Mouse (Mus musculus) heart, embryonic 14.5 days (tissue): ENCODE data around the gene Kctd21. TPM values are rescaled to one million over a fixed set of nuclear protein-coding genes. Genes with fewer than 3 reads are reported as not detected.

Source experiments
- ATAC-seq: fragments of 200-750 bp; cut with Nextera tagmentation; 2 replicates; pipeline ENCODE4 v1.8.0; 2017; ENCODE audit warnings: low read depth, moderate TSS enrichment; ENCODE audit not compliant: insufficient number of reproducible peaks, insufficient read depth, low FRiP score
- H3K27ac ChIP-seq, 2 experiments: fragments of 200-500 bp in 1 of 2; fragments of 300-500 bp in 1 of 2; sonication (generic) in 1 of 2; replicated peaks in 1 of 2; 2 replicates each; pipeline ENCODE4 v1.5.1; 2012 to 2014; ENCODE audit warnings: low read depth in 2 of 2, low read length in 2 of 2, control low read depth in 1 of 2, mild to moderate bottlenecking in 1 of 2, mixed read lengths in 1 of 2; ENCODE audit not compliant: control insufficient read depth in 1 of 2, insufficient read depth in 1 of 2
- H3K27me3 ChIP-seq: fragments of 300-500 bp; sonication (generic); 2 replicates; pipeline ENCODE4 v1.6.1; 2014; ENCODE audit warnings: mild to moderate bottlenecking, low read length, control low read depth; ENCODE audit not compliant: control insufficient read depth, insufficient read depth
- H3K36me3 ChIP-seq: fragments of 300-500 bp; sonication (generic); 2 replicates; pipeline ENCODE4 v1.6.1; 2014; ENCODE audit warnings: mild to moderate bottlenecking, control low read depth, low read length, mixed read lengths; ENCODE audit not compliant: control insufficient read depth, insufficient read depth
- H3K4me1 ChIP-seq, 2 experiments: fragments of 200-500 bp in 1 of 2; fragments of 300-500 bp in 1 of 2; sonication (generic) in 1 of 2; 2 replicates each; pipeline ENCODE4 v1.6.1; 2012 to 2014; ENCODE audit warnings: low read length in 2 of 2, control low read depth in 1 of 2, mixed read lengths in 1 of 2; ENCODE audit not compliant: control insufficient read depth in 2 of 2, insufficient read depth in 2 of 2
- H3K4me2 ChIP-seq: fragments of 300-500 bp; sonication (generic); 2 replicates; pipeline ENCODE4 v1.6.1; 2014; ENCODE audit warnings: mild to moderate bottlenecking, low read length
- H3K4me3 ChIP-seq, 2 experiments: fragments of 200-500 bp in 1 of 2; fragments of 300-500 bp in 1 of 2; sonication (generic) in 1 of 2; 2 replicates each; pipeline ENCODE4 v1.5.1; 2012 to 2014; ENCODE audit warnings: low read length in 2 of 2, mild to moderate bottlenecking in 2 of 2, control low read depth in 1 of 2, low read depth in 1 of 2, moderate library complexity in 1 of 2; ENCODE audit not compliant: control insufficient read depth in 1 of 2, insufficient read depth in 1 of 2
- H3K9ac ChIP-seq: fragments of 300-500 bp; sonication (generic); 2 replicates; pipeline ENCODE4 v1.6.1; 2014; ENCODE audit warnings: mild to moderate bottlenecking, low read length
- H3K9me3 ChIP-seq: fragments of 300-500 bp; sonication (generic); 2 replicates; pipeline ENCODE4 v1.6.1; 2016; ENCODE audit warnings: low read length, control low read depth; ENCODE audit not compliant: control insufficient read depth
- WGBS: fragments of 180-500 bp; shearing (Covaris S2); extraction: QIAGEN DNeasy Blood & Tissue Kit; methylation state at CpG from one replicate; pipeline ENCODE4 v1.1.7; 2014; 5-methylcytosine and 5-hydroxymethylcytosine counted together
- polyA plus RNA-seq: library from polyadenylated mRNA; unstranded; fragments of >200 nt; fragmentation: Nextera tagmentation; extraction: Ambion mirVana; gene quantifications from 2 replicates; pipeline ENCODE4 v1.2.1, GENCODE M21; 2014

Kctd21 gene
- polyA plus RNA-seq, 1 experiment from 2014 or later, result 5.2 TPM

- Histone ChIP-seq H3K36me3 (peaks cover 79% of the 10 kb centered on the region), H3K9ac (no peak overlapping the region), H3K27me3 (no peaks in the 10 kb centered on the region), H3K27ac (no peak overlapping the region), H3K4me1 (0 out of 4 replicates have a peak, but pooled peaks cover 0 to 4% of the 10 kb centered on the region in 2 experiments), H3K4me3 (no peak overlapping the region), H3K9me3 (no peaks in the 10 kb centered on the region), H3K4me2 (no peak overlapping the region)
- 83% methylated on average over 4 of the region's 4 CpGs for WGBS
- no peak for ATAC-seq
These were observed 29.9 kb upstream of the Kctd21 start for GRCm38 (mm10) chr7:97302261-97302660.

GRCm38 (mm10) chr7:97302876-97303275 is 29.3 kb upstream of the Kctd21 start:
- ATAC-seq, result no peak
- no peaks in the 10 kb centered on the region for H3K9me3 ChIP-seq
- H3K4me1 ChIP-seq, result 0 out of 4 replicates have a peak, but pooled peaks cover 0 to 4% of the 10 kb centered on the region in 2 experiments
- WGBS, result 84% methylated on average over 4 of the region's 4 CpGs
- peaks cover 84% of the 10 kb centered on the region for H3K36me3 ChIP-seq
- H3K27me3 ChIP-seq, result no peaks in the 10 kb centered on the region
- no peak overlapping the region for H3K4me2 ChIP-seq
- H3K4me3 ChIP-seq, result no peak overlapping the region
- H3K9ac ChIP-seq, result no peak overlapping the region
- H3K27ac ChIP-seq, result no peak overlapping the region

GRCm38 (mm10) chr7:97303614-97304013 is 28.5 kb upstream of the Kctd21 start:
- H3K4me2 ChIP-seq, result no peak overlapping the region
- 77% methylated on average over 2 of the region's 2 CpGs for WGBS
- ATAC-seq, result no peak
- 0 out of 4 replicates have a peak, but pooled peaks cover 0 to 4% of the 10 kb centered on the region in 2 experiments for H3K4me1 ChIP-seq
- peaks cover 91% of the 10 kb centered on the region for H3K36me3 ChIP-seq
- H3K4me3 ChIP-seq, result no peak overlapping the region
- no peak overlapping the region for H3K9ac ChIP-seq
- no peaks in the 10 kb centered on the region for H3K27me3 ChIP-seq
- H3K9me3 ChIP-seq, result no peaks in the 10 kb centered on the region
- no peak overlapping the region for H3K27ac ChIP-seq

DNA sequence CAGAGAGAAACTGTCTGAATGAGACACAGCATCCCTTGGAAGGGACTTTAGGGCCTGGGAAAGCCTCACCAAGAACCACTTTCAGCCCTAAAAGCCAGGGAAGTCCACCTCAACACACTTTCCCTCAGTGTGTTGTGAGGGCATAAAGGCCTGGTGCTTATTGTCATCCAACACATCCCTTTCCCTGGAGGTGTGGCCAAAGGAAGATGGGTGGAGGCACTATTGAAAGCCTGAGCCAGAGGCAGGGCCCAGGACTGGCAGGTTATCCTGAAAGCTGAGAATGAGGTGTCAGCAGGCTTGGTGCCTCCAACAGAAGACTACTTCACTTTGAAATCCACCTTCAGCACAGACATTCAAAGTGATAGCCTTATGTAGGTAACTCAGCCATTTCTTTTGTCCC is 27.7 kb upstream of the Kctd21 start:
- Histone ChIP-seq H3K4me1 (0 out of 4 replicates have a peak, but pooled peaks cover 0 to 4% of the 10 kb centered on the region in 2 experiments), H3K27ac (no peak overlapping the region), H3K36me3 (peaks cover 91% of the 10 kb centered on the region), H3K9me3 (no peaks in the 10 kb centered on the region), H3K4me3 (no peak overlapping the region), H3K4me2 (no peak overlapping the region), H3K9ac (no peak overlapping the region), H3K27me3 (no peaks in the 10 kb centered on the region)
- no peak for ATAC-seq

DNA sequence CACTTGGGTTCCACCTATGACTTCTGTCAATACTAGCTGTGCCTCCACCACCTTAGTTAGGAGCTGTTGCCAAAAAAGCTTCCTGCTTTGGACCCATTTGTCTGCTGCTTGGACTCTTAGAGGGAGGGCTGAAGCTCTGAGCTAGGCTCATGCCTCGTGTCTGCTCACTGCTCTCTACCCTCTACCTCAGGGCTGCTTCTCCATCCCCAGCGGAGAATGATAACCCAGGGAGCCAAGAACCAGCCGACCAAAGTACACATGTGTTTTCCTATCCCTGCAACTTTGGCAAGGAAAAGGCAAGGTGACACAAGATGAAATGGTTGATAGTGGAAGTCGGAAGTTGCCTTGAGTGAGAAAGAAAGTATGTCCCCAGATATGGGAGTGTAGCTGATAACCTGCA is 26.9 kb upstream of the Kctd21 start:
- 71% methylated on average over 4 of the region's 4 CpGs for WGBS
- Histone ChIP-seq H3K36me3 (peaks cover 98% of the 10 kb centered on the region), H3K4me1 (0 out of 4 replicates have a peak, but pooled peaks cover 0 to 4% of the 10 kb centered on the region in 2 experiments), H3K9ac (no peak overlapping the region), H3K27me3 (no peaks in the 10 kb centered on the region), H3K27ac (no peak overlapping the region), H3K9me3 (no peaks in the 10 kb centered on the region), H3K4me2 (no peak overlapping the region), H3K4me3 (no peak overlapping the region)
- no peak for ATAC-seq

GRCm38 (mm10) chr7:97306813-97307212 is 25.3 kb upstream of the Kctd21 start:
- 93% methylated on average over 2 of the region's 2 CpGs for WGBS
- Histone ChIP-seq H3K9me3 (no peaks in the 10 kb centered on the region), H3K4me2 (no peak overlapping the region), H3K27ac (no peak overlapping the region), H3K27me3 (no peaks in the 10 kb centered on the region), H3K4me3 (no peak overlapping the region), H3K36me3 (peaks cover 98% of the 10 kb centered on the region), H3K4me1 (no peaks in the 10 kb centered on the region), H3K9ac (no peak overlapping the region)
- ATAC-seq, result no peak

DNA sequence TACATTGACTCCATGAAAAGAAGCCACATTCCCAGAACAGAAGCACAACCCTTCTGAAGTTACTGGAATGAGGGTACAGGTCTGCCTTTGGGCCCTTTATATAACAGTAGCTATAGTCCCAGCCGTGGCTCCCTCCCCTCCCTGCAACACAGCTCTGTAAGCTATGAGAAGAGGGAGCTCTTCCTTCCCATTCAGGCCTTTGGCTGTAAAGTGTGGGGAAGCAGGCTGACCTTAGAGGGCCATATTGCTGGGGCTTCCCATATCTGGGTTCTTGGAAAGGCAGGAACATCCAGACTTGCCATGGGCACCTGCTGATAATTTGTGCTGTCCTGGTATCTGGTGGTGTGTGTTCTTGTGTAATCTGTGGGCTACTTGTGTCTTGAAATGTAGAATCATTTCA is 24.6 kb upstream of the Kctd21 start:
- Histone ChIP-seq H3K27ac (no peak overlapping the region), H3K27me3 (no peaks in the 10 kb centered on the region), H3K4me2 (no peak overlapping the region), H3K9me3 (no peaks in the 10 kb centered on the region), H3K9ac (no peak overlapping the region), H3K36me3 (peaks cover 98% of the 10 kb centered on the region), H3K4me3 (no peak overlapping the region), H3K4me1 (no peaks in the 10 kb centered on the region)
- ATAC-seq, result no peak
- 85% methylated on average over 1 of the region's 1 CpGs for WGBS
